Comparison of ENCODE assay signal across 26 mouse cellular contexts in the genomic region with DNA sequence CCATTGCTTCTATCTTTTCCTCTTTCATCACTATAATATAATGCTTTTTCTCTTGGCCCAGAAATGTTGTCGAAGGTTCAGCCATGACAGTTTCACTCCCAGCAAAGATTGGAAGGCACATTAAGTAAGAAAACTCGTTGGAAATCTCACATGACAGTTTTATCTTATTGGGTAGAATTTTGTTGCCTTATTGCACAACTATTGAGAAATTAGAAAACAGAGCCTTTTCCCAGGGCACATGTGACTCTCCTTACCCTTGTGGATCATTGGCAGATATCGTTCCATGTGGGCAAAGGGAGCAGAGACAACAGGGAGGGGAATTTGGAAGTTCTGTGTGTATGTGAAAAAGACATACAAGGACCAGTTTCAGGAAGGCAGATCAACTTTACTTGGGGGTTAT.
DNase-seq lines count a peak whose midpoint lies in the region; ATAC-seq and TF ChIP-seq lines count a peak whose summit lies in the region.
"Had no signal": no experiment of that assay in that cellular context is flagged by ENCODE, and none has a peak within 500 bp of the region (broad histone marks: within the 10 kb centered on the region; RNA-seq: fewer than 3 reads in every experiment).

No protein-coding gene starts in this region.

- H3K27me3 ChIP-seq in liver, adult 2 months (ENCODE audit: control insufficient read depth, insufficient read depth, low read length) = no peaks in the 10 kb centered on the region
- no peaks in the 10 kb centered on the region for H3K27me3 ChIP-seq in liver, embryonic 12.5 days (replicated peaks)
- no peaks in the 10 kb centered on the region for H3K27me3 ChIP-seq in hindbrain, embryonic 12.5 days
- H3K27me3 ChIP-seq: CH12.LX; embryonic facial prominence, embryonic 13.5 days; embryonic facial prominence, embryonic 15.5 days; forebrain, embryonic 12.5 days had no signal

- H3K9ac ChIP-seq in liver, adult 2 months (ENCODE audit: low read depth, low read length) = no peak overlapping the region
- H3K9ac ChIP-seq in liver, embryonic 12.5 days = no peak overlapping the region
- H3K9ac ChIP-seq in hindbrain, embryonic 12.5 days = no peak overlapping the region
- H3K9ac ChIP-seq: embryonic facial prominence, embryonic 13.5 days; embryonic facial prominence, embryonic 15.5 days; forebrain, embryonic 12.5 days had no signal

- no peak for ATAC-seq in liver, embryonic 12.5 days
- ATAC-seq in hindbrain, embryonic 12.5 days (ENCODE audit: low FRiP score) = no peak
- ATAC-seq: CD4-positive, CD25-positive, alpha-beta regulatory T cell, adult 4 months; forebrain, embryonic 14.5 days; forebrain, embryonic 16.5 days had no signal

- no peak for TF ChIP-seq POLR2A in liver, adult 2 months (IDR thresholded peaks at IDR 0.05; ENCODE audit: extremely low read depth, insufficient read depth, low read length)

- no peaks in the 10 kb centered on the region for H3K9me3 ChIP-seq in liver, embryonic 12.5 days (replicated peaks)
- H3K9me3 ChIP-seq in hindbrain, embryonic 12.5 days (replicated peaks) = 0 out of 2 replicates have a peak, but pooled peaks cover 4% of the 10 kb centered on the region
- H3K9me3 ChIP-seq: embryonic facial prominence, embryonic 15.5 days; forebrain, embryonic 12.5 days; G1E had no signal

- H3K27ac ChIP-seq in liver, adult 2 months (replicated peaks; ENCODE audit: insufficient read depth, low read depth, low read length) = no peak overlapping the region
- no peak overlapping the region for H3K27ac ChIP-seq in liver, embryonic 12.5 days
- H3K27ac ChIP-seq in brown adipose tissue, adult 24 weeks (replicated peaks; ENCODE audit: low read depth, low read length) = 0 out of 2 replicates have a peak overlapping the region, but pooled peaks have one; percentile 11
- H3K27ac ChIP-seq in hindbrain, embryonic 12.5 days = no peak overlapping the region
- H3K27ac ChIP-seq: embryonic facial prominence, embryonic 13.5 days; embryonic facial prominence, embryonic 15.5 days; forebrain, embryonic 10.5 days; forebrain, embryonic 12.5 days had no signal

- no peaks in the 10 kb centered on the region for H3K36me3 ChIP-seq in liver, adult 2 months (ENCODE audit: control insufficient read depth, insufficient read depth, low read length)
- no peaks in the 10 kb centered on the region for H3K36me3 ChIP-seq in liver, embryonic 12.5 days
- H3K36me3 ChIP-seq in hindbrain, embryonic 12.5 days = no peaks in the 10 kb centered on the region
- H3K36me3 ChIP-seq: embryonic facial prominence, embryonic 13.5 days; embryonic facial prominence, embryonic 15.5 days; forebrain, embryonic 10.5 days; forebrain, embryonic 12.5 days; G1E had no signal

- WGBS in liver, adult 2 months = 37% methylated on average over 3 of the region's 3 CpGs
- WGBS in liver, embryonic 12.5 days (ENCODE audit: insufficient replicate concordance) = 53% methylated on average over 3 of the region's 3 CpGs
- 83% methylated on average over 3 of the region's 3 CpGs for WGBS in hindbrain, embryonic 12.5 days

- H3K4me2 ChIP-seq in liver, embryonic 12.5 days = no peak overlapping the region
- H3K4me2 ChIP-seq in hindbrain, embryonic 12.5 days (replicated peaks) = no peak overlapping the region
- H3K4me2 ChIP-seq: embryonic facial prominence, embryonic 13.5 days; embryonic facial prominence, embryonic 15.5 days; forebrain, embryonic 12.5 days had no signal

- no peaks in the 10 kb centered on the region for H3K79me2 ChIP-seq in liver, adult 2 months (ENCODE audit: control insufficient read depth, insufficient read depth, low read length)

- no peaks in the 10 kb centered on the region for H3K4me1 ChIP-seq in liver, adult 2 months (ENCODE audit: control insufficient read depth, insufficient read depth, low read length)
- no peaks in the 10 kb centered on the region for H3K4me1 ChIP-seq in liver, embryonic 12.5 days
- H3K4me1 ChIP-seq in brown adipose tissue, adult 24 weeks (ENCODE audit: control insufficient read depth, insufficient read depth, insufficient read length, low read length) = no peaks in the 10 kb centered on the region
- H3K4me1 ChIP-seq in hindbrain, embryonic 12.5 days = no peaks in the 10 kb centered on the region
- H3K4me1 ChIP-seq: embryonic facial prominence, embryonic 13.5 days; embryonic facial prominence, embryonic 15.5 days; forebrain, embryonic 10.5 days; forebrain, embryonic 12.5 days had no signal

- TF ChIP-seq CTCF in liver, adult 2 months (IDR thresholded peaks at IDR 0.05; ENCODE audit: low read depth, low read length) = no peak

- peak; percentile 70 for DNase-seq in liver, adult 2 months (ENCODE audit: extremely low read depth, low read depth, low spot score)
- peak; percentile 7 for DNase-seq in NIH3T3 (ENCODE audit: low read depth)
- peak; percentile 5 for DNase-seq in fibroblast of lung, adult 2 months (ENCODE audit: low read depth)
- DNase-seq in heart, adult 18-20 months = no peak
- DNase-seq in left cerebral cortex, postnatal 10 days (ENCODE audit: extremely low spot score in 1 of 2, low spot score in 2 of 2) = no peak
- DNase-seq: adrenal gland, adult 8-10 months; adrenal gland, postnatal 14 days; adrenal gland, postnatal 36 days; cerebellum, adult 11-12 months; cerebellum, adult 2 months; cerebellum, adult 9-10 months; cerebellum, postnatal 10 days; cerebellum, postnatal 36 days; embryo, embryonic 11 days had no signal

- intact Hi-C loops in left cerebral cortex, postnatal 10 days (cut with DNase I) = no loop called here

- H3K4me3 ChIP-seq in liver, adult 2 months (ENCODE audit: insufficient read depth, low read depth, low read length) = no peak overlapping the region
- no peak overlapping the region for H3K4me3 ChIP-seq in liver, embryonic 12.5 days
- H3K4me3 ChIP-seq in brown adipose tissue, adult 24 weeks (ENCODE audit: insufficient read depth, low read depth, low read length) = no peak overlapping the region
- H3K4me3 ChIP-seq in hindbrain, embryonic 12.5 days = no peak overlapping the region
- H3K4me3 ChIP-seq: embryonic facial prominence, embryonic 13.5 days; embryonic facial prominence, embryonic 15.5 days; forebrain, embryonic 10.5 days; forebrain, embryonic 12.5 days had no signal

Comparison
In these comparisons a context has a peak if more than half of its experiments do, and no peak if none do; other contexts are left out.
1. DNase-seq: peak in liver, adult 2 months (single experiment), NIH3T3 (single experiment) and fibroblast of lung, adult 2 months (single experiment); none in heart, adult 18-20 months (0 of 2) and left cerebral cortex, postnatal 10 days (0 of 2).